In genomic region chr1:170704103-170704502, GRCm38 (mm10) we compare ENCODE assay signal across 16 mouse cellular contexts.
"Had no signal": no experiment of that assay in that cellular context is flagged by ENCODE, and none has a peak within 500 bp of the region (broad histone marks: within the 10 kb centered on the region; RNA-seq: fewer than 3 reads in every experiment).

No protein-coding gene starts in this region.

- DNase-seq: retina, postnatal 1 day; right cerebral cortex, adult 18-20 months; right cerebral cortex, postnatal 14 days; right cerebral cortex, postnatal 25 days; right cerebral cortex, postnatal 4 days; spleen, adult 18-20 months; thymus, adult 18-20 months; thymus, adult 2 months; thymus, postnatal 14 days; thymus, postnatal 25 days; thymus, postnatal 36 days; thymus, postnatal 4 days had no signal

- H3K4me3 ChIP-seq: neural tube, embryonic 13.5 days; neural tube, embryonic 15.5 days; stomach, embryonic 15.5 days had no signal

- H3K9me3 ChIP-seq: neural tube, embryonic 13.5 days; neural tube, embryonic 15.5 days; stomach, embryonic 15.5 days had no signal

- H3K4me2 ChIP-seq: neural tube, embryonic 13.5 days; neural tube, embryonic 15.5 days; stomach, embryonic 15.5 days had no signal

- H3K27ac ChIP-seq: neural tube, embryonic 13.5 days; neural tube, embryonic 15.5 days; stomach, embryonic 15.5 days; stomach, postnatal 0 days had no signal

- H3K27me3 ChIP-seq: neural tube, embryonic 13.5 days; neural tube, embryonic 15.5 days; stomach, embryonic 15.5 days had no signal

- H3K9ac ChIP-seq: neural tube, embryonic 13.5 days; neural tube, embryonic 15.5 days; stomach, embryonic 15.5 days had no signal

- H3K4me1 ChIP-seq: neural tube, embryonic 13.5 days; neural tube, embryonic 15.5 days had no signal

- H3K36me3 ChIP-seq: stomach, embryonic 15.5 days had no signal
